Mouse (Mus musculus) CD8-positive naive resting alpha-beta T cell, adult 57 days (primary cell): ENCODE measurements around the gene Cdx2. TPM values are rescaled to one million over a fixed set of nuclear protein-coding genes. Genes with fewer than 3 reads are reported as not detected.

Experiments used
- total RNA-seq: library from RNA; stranded (reverse); gene quantifications from one replicate; pipeline ENCODE4 v1.2.4, GENCODE M21; 2023

Gene Cdx2
- total RNA-seq = not detected

GRCm38 (mm10) chr5:147306638-147307397, at the start of gene Cdx2:
Cdx2 (minus strand) TSS chr5:147307270.

DNA sequence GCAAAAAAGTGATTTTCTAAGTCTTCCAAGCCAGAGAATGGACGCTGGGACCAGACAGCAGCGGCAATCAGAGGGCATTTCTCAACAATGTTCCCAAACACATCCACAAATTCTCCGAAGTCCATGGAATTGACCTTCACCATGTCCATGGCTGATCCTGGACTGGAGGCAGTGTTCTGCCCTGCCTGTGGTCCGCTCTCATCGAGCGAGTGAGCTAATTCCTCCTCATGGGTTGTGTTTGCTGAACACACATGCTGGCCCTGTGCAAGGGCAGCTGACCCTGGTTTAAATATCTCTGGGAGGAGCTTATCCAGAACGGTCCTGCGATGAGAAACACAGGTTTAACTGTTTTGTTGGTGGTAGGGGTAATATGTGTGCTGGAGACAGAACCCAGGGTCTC, 15.1 kb upstream of the Cdx2 start, which contains the start of gene Urad:
TSS of gene Urad (minus strand) at position 258 of the 400 bp plus-strand sequence.

GRCm38 (mm10) chr5:147269926-147270672, 37.0 kb downstream of the Cdx2 start, which contains the start of gene Pdx1:
Pdx1 (plus strand) TSS chr5:147269959.

Other genes starting within 250 kb of the Cdx2 start
- gene Lnx2, start 230.7 kb downstream of the Cdx2 start, total RNA-seq = 19.6 TPM
- 108 TPM for gene Polr1d, start 230.2 kb downstream of the Cdx2 start, total RNA-seq
- gene Gsx1, start 118.6 kb downstream of the Cdx2 start, total RNA-seq = not detected
- gene Pdx1, start 37.3 kb downstream of the Cdx2 start, total RNA-seq = not detected
- not detected for gene Urad, start 15.2 kb upstream of the Cdx2 start, total RNA-seq
- gene Flt3, start 93.2 kb upstream of the Cdx2 start, total RNA-seq = 1.1 TPM
- gene Pan3, start 122.9 kb upstream of the Cdx2 start, total RNA-seq = 312 TPM